Mouse (Mus musculus) olfactory bulb, adult 2 months (tissue): Measurements from ENCODE around the gene Itga7.

Experiments
- CTCF ChIP-seq: fragments of 200-500 bp; IDR thresholded peaks from 2 replicates; pipeline ENCODE4 v1.5.1; 2012; ENCODE audit warnings: low read depth, mild to moderate bottlenecking, low read length, moderate library complexity; ENCODE audit not compliant: insufficient read depth
- POLR2A ChIP-seq: fragments of 200-500 bp; IDR thresholded peaks from 2 replicates; pipeline ENCODE4 v1.6.1; 2012; ENCODE audit warnings: mild to moderate bottlenecking, low read depth, low read length, moderate library complexity; ENCODE audit not compliant: insufficient read depth

GRCm38 (mm10) chr10:128928356-128928755, 5.3 kb upstream of the Itga7 start:
- TF ChIP-seq CTCF (no peak), POLR2A (no peak)
